Mouse (Mus musculus): ENCODE data around the gene Aen.

The Aen gene

DNA sequence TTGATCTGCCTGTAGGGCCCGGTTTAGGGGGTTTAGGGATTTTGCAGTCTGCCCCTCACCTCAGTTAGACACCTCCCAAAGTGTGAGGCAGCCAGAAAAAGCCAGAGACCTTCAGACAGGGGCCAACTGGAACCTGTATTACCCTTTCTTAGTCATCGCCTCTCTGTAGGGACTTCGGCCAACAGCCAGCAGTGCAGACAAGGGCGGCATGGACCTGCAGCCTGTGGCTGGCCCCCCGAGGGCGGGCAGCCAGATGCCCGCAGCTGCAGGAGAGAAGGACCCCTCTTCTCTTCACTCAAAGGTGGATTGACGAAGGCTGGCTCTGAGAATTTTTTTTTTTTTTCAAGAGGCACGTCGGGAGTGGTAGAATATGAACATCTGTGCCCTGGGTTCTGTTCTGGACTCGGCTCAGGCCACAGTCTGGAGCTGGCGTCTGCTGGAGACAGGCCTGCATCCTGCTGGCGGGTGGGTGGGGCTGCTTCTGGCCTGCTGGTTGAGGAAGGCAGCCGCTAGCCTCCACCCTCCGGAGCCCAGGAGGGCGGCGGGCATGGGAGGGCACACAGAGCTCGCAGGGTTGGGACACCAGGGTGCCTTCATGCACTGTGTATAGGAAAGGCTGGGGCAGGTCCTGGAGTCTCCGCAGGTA is 43.4 kb downstream of the Aen start:
- no peak for DNase-seq (ENCODE audit: low read depth, low spot score)

DNA sequence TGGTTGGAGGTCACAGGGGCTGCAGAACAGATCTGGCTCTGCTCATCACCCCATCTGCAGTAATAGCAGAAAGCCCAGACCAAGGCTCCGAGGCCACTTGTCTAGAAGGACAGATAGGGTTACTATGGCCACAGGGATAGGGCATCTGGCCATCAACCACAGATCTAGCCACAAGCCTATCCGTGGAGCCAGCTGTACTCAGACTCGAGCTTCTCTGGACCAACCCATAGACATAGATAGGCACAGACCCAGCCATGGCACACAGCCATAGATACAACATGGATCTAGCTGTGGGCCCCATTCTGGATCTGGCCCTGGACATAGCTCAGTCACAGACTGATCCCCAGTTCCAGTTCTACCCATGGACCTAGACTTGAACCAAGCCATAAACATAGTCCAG is 45.3 kb downstream of the Aen start:
- DNase-seq (ENCODE audit: low read depth, low spot score), result no peak

DNA sequence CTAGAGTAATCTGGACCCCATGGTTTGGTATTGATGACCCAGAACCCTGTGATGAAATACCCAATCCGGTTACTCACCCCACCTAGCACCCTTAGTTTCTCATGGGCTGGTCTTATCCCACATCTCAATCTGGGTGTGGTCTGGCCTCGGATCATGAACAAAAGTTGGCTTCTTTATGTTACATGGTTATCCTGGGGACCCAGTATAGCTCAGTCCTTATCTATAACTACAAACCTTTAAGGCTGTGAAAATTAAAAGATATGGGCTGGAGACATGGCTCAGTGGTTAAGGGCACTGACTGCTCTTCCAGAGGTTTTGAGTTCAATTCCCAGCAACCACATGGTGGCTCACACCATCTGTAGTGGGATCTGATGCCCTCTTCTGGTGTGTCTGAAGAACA is 46.9 kb downstream of the Aen start:
- DNase-seq (ENCODE audit: low read depth, low spot score), result no peak

DNA sequence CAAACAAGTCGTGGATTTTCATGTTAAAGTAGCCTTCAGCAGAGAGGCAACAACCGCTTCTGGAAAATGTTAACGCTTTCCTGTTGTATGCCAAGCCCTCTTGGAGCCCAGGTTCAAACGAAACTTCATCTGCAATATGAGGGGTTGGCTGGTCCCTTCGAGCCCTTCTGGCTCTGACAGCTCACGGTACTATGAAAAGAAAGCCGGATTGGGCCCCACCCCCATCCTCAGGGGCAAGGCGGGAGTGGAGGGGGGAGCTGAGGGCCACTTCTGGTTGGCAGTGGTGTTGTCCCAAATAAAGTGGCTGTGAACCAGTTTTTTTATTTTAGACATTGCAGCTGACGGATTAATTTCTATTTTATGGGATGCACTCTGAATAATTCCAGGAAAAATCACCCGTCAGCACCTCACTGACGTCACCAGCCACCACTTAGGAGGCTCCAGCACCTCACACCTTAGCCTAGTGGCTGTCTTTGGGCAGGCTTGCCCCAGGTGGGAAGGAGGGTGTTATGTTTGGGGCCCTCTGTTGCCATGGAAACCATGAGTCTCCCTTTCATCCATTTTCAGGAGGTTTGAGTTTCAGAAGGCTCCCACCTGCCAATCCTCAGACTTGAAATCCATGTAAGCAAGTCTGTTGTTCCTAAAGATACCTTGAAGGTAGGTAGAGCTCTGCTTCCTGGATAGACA is 58.4 kb downstream of the Aen start:
- no peak for DNase-seq (ENCODE audit: low read depth, low spot score)

DNA sequence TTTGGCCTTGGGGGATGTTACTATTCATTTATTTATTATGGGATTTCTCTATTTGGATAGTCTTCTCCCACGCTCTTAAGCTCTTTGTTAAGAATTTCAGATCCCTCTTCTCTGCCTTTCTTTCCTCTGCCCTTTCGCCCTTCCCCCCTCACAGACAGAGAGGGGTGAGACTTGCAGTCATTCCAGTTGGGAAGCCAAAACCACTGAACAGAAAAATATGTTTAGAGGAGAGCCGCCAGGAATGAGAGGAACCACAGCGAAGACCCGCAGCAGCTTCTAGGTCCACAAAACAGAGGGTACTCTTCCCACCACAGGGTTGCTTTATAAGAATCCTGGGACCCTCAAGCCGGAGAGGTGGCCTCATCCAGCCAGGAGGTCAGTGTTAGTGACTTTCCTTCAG is 59.0 kb downstream of the Aen start:
- DNase-seq (ENCODE audit: low read depth, low spot score), result no peak

DNA sequence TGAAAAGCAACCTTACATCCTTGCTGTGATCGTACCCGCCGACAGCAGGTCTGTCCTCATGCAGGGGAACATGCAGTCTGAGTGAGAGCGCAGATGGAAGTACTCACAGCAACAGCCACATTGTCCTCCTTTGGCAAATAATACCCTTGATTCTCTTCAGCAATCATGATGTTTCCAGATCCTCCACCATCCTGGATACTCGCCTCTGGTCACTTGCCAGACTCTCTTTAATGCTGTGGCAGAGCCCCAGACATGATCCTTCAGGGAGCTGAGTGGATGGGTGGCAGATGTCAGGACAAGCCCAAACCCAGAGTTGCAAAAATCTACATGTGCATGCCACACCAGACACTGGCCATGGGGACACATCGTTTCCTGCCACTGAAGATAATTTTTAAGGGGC is 59.4 kb downstream of the Aen start:
- DNase-seq (ENCODE audit: low read depth, low spot score), result no peak

DNA sequence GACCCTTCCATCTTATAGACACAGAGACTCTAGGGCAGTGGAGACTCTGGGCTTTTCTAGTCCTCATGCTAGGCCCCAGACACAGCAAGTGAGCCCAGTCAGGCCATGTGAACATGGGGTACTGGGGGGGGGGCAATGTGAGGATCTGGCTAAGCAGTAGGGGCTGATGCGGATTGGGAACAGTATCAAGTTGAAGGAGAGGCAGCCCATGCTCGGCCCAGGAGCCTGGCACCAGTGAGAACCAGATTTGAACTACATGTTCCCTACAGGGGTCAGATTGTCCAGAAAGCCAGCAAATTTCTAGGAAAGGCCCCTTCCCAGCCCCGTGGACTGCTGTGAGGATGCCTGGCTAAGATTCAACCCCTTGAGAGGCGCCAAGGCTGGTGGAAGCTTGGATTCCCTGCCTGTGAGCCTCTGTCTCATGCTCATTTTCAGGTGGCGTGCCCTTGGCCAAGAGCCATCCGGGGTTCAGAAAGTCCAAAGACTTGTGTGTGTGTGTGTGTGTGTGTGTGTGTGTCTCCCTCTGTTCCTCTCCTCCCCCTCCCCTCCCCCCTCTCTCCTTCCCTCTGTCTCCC is 62.9 kb downstream of the Aen start:
- DNase-seq (ENCODE audit: low read depth, low spot score), result no peak
